Mouse (Mus musculus): ENCODE results near the gene Fam213a.

- TF ChIP-seq CTCF (IDR thresholded peaks at IDR 0.05; ENCODE audit: low read depth) = no peak
- TF ChIP-seq EP300 (IDR thresholded peaks at IDR 0.05; ENCODE audit: low read depth) = no peak
These were observed 6.7 kb downstream of the Fam213a start for GRCm38 (mm10) chr14:41006899-41007298.
